Mouse (Mus musculus): ENCODE measurements around the gene Oaz2. TPM values are rescaled to one million over a fixed set of nuclear protein-coding genes. Genes with fewer than 3 reads are reported as not detected.
A peak's percentile ranks its signal among the peaks of the same experiment; 100 is the strongest.

Oaz2 gene
- total and polyA plus RNA-seq, 3 experiments = 30.2 to 61.4 (median 35.3) TPM

DNA sequence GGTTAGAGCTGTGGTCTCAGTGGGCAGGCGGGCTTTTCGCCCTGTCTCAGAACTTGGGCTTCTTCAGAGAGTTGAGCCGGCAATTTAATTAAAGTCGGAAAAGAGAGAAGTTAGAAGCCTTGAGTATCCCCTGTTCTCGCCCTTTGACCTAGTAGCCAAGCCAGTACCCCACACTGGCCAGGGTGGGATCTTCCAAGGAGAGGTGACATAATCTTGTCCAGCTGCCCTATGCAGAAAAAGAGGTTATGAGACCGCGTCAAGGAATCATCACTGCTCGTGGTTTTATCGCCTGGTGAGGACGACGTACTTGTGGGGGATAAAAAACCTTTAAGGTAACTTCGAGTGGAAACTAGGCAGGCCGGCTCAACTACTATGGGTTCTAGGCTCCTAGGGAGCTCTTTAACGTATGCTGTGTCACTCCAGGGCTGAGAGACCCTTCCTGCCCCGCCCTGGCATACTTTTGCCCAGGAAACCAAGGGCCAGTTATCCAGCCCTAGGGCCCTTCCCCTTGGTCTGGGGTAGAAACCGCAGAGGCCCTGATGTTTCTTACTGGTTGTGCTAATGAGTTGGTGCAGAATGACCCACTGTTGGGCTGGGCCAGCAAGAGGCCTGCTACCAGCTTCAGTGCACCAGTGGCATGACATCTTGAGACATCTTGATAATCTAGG, 36.3 kb upstream of the Oaz2 start:
- Histone ChIP-seq H3K27me3 (replicated peaks) (peaks cover 21% of the 10 kb centered on the region), H3K4me1 (ENCODE audit: control insufficient read depth in 1 of 2, insufficient read depth in 2 of 2) (no peaks in the 10 kb centered on the region), H3K79me2 (replicated peaks; ENCODE audit: control insufficient read depth, extremely low read depth, insufficient read depth, poor library complexity, severe bottlenecking) (no peaks in the 10 kb centered on the region), H3K9me3 (replicated peaks; ENCODE audit: low read length) (peaks cover 8% of the 10 kb centered on the region), H3K4me3 (replicated peaks in 1 of 3; ENCODE audit: low read depth in 2 of 3, low read length in 2 of 3, poor library complexity in 1 of 3) (no peak overlapping the region), H3K27ac (ENCODE audit: insufficient read depth, low read depth) (no peak overlapping the region), H3K36me3 (replicated peaks in 1 of 2; ENCODE audit: control insufficient read depth in 1 of 2, insufficient read depth in 1 of 2, low read length in 1 of 2) (no peaks in the 10 kb centered on the region), H3K4me2 (ENCODE audit: insufficient read depth, low read depth, poor library complexity, severe bottlenecking) (no peak overlapping the region), H3K9ac (ENCODE audit: insufficient read depth, low read depth) (no peak overlapping the region)
- DNase-seq (ENCODE audit: extremely low read depth) = no peak
- in situ Hi-C loops (cut with MboI; ENCODE audit: low pct_ligation_motif_present, low pct_unique_long_range_greater_than_20kb, low sequenced_read_pairs) = no loop called here
- dilution Hi-C loops (cut with MboI; ENCODE audit: extremely low pct_ligation_motif_present, extremely low pct_unique_long_range_greater_than_20kb, low sequenced_read_pairs) = no loop called here
- no peak for TF ChIP-seq ZNF384 (IDR thresholded peaks at IDR 0.05; ENCODE audit: low read depth, low read length)
- TF ChIP-seq SIN3A (IDR thresholded peaks at IDR 0.05; ENCODE audit: low read length) = no peak
- TF ChIP-seq NRF1 (IDR thresholded peaks at IDR 0.05; ENCODE audit: low read depth, low read length) = no peak
- no peak for TF ChIP-seq MAFK (IDR thresholded peaks at IDR 0.05; ENCODE audit: insufficient replicate concordance, low read length)
- no peak for TF ChIP-seq USF2 (conservative IDR thresholded peaks at IDR 0.05; ENCODE audit: low read depth, low read length)

DNA sequence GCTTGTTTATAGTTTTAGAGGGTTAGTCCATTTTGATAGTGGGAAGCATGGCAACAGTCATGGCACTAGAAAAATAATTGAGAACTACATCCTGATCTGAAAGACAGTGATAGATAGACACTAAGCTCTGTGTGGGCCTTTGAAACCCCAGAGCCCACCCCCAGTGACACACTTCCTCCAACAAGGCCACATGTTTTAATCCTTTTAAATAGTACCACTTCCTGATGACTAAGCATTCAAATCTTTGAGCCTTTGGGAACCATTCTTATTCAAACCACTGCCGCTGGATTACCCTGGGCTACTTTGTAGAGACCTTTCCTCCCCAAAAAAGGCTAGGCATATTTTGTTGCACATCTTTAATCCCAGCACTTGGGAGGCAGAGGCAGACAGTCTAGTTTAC, 32.0 kb upstream of the Oaz2 start:
- Histone ChIP-seq H3K27me3 (replicated peaks) (no peaks in the 10 kb centered on the region), H3K36me3 (replicated peaks in 1 of 2; ENCODE audit: control insufficient read depth in 1 of 2, insufficient read depth in 1 of 2, low read length in 1 of 2) (no peaks in the 10 kb centered on the region), H3K9me3 (replicated peaks; ENCODE audit: low read length) (peaks cover 4% of the 10 kb centered on the region), H3K4me3 (replicated peaks in 1 of 3; ENCODE audit: low read depth in 2 of 3, low read length in 2 of 3, poor library complexity in 1 of 3) (no peak overlapping the region), H3K4me1 (ENCODE audit: control insufficient read depth in 1 of 2, insufficient read depth in 2 of 2) (no peaks in the 10 kb centered on the region), H3K9ac (ENCODE audit: insufficient read depth, low read depth) (no peak overlapping the region), H3K4me2 (ENCODE audit: insufficient read depth, low read depth, poor library complexity, severe bottlenecking) (no peak overlapping the region), H3K79me2 (replicated peaks; ENCODE audit: control insufficient read depth, extremely low read depth, insufficient read depth, poor library complexity, severe bottlenecking) (no peaks in the 10 kb centered on the region), H3K27ac (ENCODE audit: insufficient read depth, low read depth) (no peak overlapping the region)
- TF ChIP-seq PAX5 (IDR thresholded peaks at IDR 0.05; ENCODE audit: low read length) (no peak), MAFK (IDR thresholded peaks at IDR 0.05; ENCODE audit: insufficient replicate concordance, low read length) (no peak), MAZ (IDR thresholded peaks at IDR 0.05; ENCODE audit: low read depth, low read length) (no peak), ZMIZ1 (IDR thresholded peaks at IDR 0.05; ENCODE audit: low read depth, low read length) (no peak), POLR2AphosphoS2 (IDR thresholded peaks at IDR 0.05; ENCODE audit: low read depth, low read length) (no peak), MAX (IDR thresholded peaks at IDR 0.05; ENCODE audit: low read length) (no peak), CTCF (conservative IDR thresholded peaks at IDR 0.05 in 1 of 2, IDR thresholded peaks at IDR 0.05 in 1 of 2; ENCODE audit: low read depth in 2 of 2, low read length in 2 of 2) (no peak), MEF2A (IDR thresholded peaks at IDR 0.05; ENCODE audit: borderline replicate concordance, low read depth, low read length) (no peak), CHD1 (IDR thresholded peaks at IDR 0.05; ENCODE audit: low read depth, low read length) (no peak), ZC3H11A (IDR thresholded peaks at IDR 0.05; ENCODE audit: low read depth, low read length) (no peak), BHLHE40 (IDR thresholded peaks at IDR 0.05; ENCODE audit: low read depth, low read length) (no peak), KAT2A (IDR thresholded peaks at IDR 0.05; ENCODE audit: insufficient replicate concordance, low read length) (no peak), UBTF (IDR thresholded peaks at IDR 0.05; ENCODE audit: low read depth, low read length) (no peak), HCFC1 (IDR thresholded peaks at IDR 0.05; ENCODE audit: low read depth, low read length) (no peak), TBP (conservative IDR thresholded peaks at IDR 0.05; ENCODE audit: low read depth, low read length) (no peak), SMC3 (IDR thresholded peaks at IDR 0.05; ENCODE audit: low read depth, low read length) (no peak), MYC (IDR thresholded peaks at IDR 0.05; ENCODE audit: low read depth, low read length) (no peak), ZKSCAN1 (IDR thresholded peaks at IDR 0.05; ENCODE audit: borderline replicate concordance, low read depth, low read length) (no peak)
- peak; percentile 23 for DNase-seq (ENCODE audit: extremely low read depth)
- dilution Hi-C loops (cut with MboI; ENCODE audit: extremely low pct_ligation_motif_present, extremely low pct_unique_long_range_greater_than_20kb, low sequenced_read_pairs) = no loop called here
- in situ Hi-C loops (cut with MboI; ENCODE audit: low pct_ligation_motif_present, low pct_unique_long_range_greater_than_20kb, low sequenced_read_pairs) = no loop called here
